Mouse (Mus musculus) gastrocnemius, adult 2 months (tissue): ENCODE measurements at regions not wholly inside any gene's neighbourhood (a gene's known extent, or its start where the extent isn't known, plus 50 kb on each side); places are given as distances from the start of the nearest gene placed in this dataset.

Experiments
- DNase-seq: peaks from one replicate; pipeline ENCODE4 v3.0.0; 2022
- H3K27ac ChIP-seq: fragments of 200-600 bp; 2 replicates; pipeline ENCODE4 v1.8.1; 2022; ENCODE audit warnings: mild to moderate bottlenecking
- H3K4me3 ChIP-seq: fragments of 200-600 bp; 2 replicates; pipeline ENCODE4 v1.8.1; 2022; ENCODE audit warnings: mild to moderate bottlenecking, moderate library complexity
- CTCF ChIP-seq: fragments of 200-600 bp; IDR thresholded peaks from 2 replicates; pipeline ENCODE4 v1.8.1; 2022; ENCODE audit warnings: antibody characterized with exemption, mild to moderate bottlenecking, moderate library complexity
- intact Hi-C: fragments of 180-260 bp; cut with DNase I; formaldehyde crosslinking; loops from one replicate; pipeline ENCODE4 v1.15.1; 2025

DNA sequence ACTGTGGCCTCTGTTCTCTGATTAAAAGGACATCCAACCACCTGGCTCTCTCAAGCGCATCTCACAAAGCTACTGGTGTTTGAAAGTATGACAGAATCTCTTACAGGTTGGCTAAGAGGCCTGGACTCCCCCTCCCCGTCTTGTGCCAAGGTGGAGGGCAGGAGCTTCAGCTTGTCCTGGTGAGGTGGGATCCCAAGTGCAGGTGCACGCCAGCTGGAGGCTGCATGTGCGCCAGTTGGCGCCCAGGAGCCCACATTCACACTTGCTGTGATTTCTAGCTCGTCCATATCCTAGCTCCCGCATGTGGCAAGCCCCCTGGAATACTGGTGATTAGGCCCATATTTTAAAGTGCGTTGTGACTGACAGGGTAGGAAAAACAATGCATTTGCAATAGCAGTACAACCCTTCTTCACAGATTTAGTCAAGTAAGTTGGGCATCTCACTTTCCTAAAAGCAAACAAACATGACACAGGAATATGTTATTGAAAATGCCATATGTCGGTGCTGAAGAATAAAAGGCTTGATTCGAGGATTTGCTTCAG, 292.8 kb upstream of the Tenm3 start:
- TF ChIP-seq CTCF: no peak
- Histone ChIP-seq H3K27ac (no peak overlapping the region), H3K4me3 (no peak overlapping the region)
- intact Hi-C loops: no loop called here
- no peak for DNase-seq

DNA sequence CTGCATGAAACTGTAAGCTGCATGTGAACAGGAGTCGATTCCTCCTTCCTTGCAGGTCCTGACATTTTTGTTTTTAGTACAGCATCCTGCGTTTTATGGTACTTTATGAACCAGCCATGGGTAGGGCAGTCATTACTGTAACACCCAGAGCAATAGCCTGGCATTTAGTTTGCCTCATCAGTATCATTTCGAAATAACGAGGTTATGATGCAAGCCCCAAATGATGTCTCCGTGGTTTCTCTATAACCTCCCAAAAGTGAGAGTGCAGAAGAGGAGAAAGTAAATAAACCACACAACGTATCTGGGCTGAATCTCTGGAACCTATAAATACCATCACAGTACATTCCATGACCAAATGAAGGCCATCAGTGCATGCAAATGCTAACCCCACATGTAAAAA, 265.3 kb upstream of the Tenm3 start:
- intact Hi-C loops: no loop called here
- H3K27ac ChIP-seq: no peak overlapping the region
- H3K4me3 ChIP-seq: no peak overlapping the region
- DNase-seq: no peak
- TF ChIP-seq CTCF: no peak

DNA sequence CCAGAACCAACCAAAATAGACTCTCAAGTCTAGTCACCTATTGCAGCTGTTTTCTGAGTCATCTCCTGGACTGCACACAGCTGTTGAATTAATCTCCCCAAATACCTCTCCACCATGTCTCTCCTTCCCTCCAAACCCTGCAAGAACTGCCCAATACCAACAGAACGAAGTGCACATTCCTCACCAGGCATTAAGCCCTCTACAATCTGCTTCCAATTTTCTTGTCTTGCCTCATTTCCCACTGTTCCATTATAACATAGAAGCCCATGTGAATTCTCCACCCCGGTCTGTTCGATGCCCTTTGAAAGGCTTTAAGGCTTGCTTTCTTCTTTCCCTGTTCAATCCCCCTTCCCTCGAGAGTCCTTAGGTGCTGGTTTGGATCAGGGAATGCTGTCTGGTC, 264.9 kb upstream of the Tenm3 start:
- intact Hi-C loops: no loop called here
- no peak for DNase-seq
- Histone ChIP-seq H3K27ac (no peak overlapping the region), H3K4me3 (no peak overlapping the region)
- no peak for TF ChIP-seq CTCF

DNA sequence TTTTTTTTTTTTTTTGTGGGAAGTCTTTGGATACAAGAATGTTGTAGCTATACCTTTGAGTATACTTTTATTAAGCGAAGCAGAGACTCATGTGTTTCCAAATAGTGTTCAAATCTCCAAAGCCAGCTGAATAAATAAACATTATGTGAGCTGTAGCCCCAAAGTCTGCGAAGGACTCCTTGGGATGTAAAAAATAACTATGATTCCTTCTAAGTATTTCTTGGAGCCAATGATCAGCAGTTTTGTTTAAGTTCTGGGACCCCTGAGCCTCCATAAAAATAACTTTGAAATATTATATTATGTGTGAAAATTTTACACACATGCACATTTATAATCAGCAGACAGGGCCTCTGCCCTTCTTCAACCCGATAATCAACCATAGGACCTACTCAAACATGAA, 262.8 kb upstream of the Tenm3 start:
- no peak for DNase-seq
- Histone ChIP-seq H3K27ac (no peak overlapping the region), H3K4me3 (no peak overlapping the region)
- TF ChIP-seq CTCF: no peak
- intact Hi-C loops: no loop called here

DNA sequence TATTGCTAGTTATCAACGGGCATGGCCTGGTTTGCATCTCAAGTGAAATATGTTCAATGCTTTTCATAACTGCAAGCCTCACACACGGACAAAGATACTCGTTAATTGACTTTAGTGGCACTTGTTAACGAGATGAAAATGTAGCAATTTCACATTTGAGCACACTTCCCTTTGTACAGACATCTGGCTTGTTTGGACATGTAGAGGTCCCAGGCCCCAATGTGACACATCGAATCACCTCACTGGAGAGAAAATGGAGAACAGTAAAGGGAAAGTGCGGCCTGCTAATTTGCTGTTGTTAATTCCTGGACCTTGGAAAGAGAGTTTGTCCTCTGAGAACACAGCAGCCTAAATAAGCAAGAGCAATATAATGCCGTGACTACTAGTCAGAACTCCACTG, 257.4 kb upstream of the Tenm3 start:
- Histone ChIP-seq H3K4me3 (no peak overlapping the region), H3K27ac (no peak overlapping the region)
- DNase-seq: no peak
- intact Hi-C loops: no loop called here
- TF ChIP-seq CTCF: no peak

DNA sequence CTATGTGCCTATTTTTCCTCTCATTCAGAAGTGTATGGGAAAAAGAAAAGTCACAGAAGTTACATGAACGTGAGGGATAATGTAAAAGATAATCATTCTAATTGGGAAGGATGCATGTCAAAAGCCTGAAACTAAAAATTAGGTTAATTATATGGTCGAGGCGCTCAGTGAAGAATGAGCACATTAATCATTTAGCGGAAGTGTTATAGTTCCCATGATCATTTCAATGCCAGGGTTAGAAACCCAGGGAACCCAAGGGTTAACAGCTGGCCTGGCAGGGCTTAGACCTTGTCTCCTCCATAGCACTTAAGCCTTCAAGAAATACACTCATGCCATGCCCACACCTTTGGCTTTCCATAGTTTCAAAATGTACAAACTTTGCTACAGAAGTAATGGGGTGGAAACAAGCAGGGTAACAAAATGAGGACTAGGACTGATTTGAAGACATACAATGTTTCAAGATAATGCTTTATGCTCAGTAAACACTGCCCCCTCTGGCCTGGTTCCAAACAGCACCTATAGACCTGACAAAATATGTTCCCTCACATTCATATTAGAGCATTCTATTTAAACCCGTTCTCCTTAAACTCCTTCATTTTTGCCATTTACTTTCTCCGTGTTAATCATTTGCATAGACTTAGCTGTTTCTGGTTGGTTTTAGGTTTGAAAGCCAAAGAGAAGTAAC, 240.6 kb upstream of the Tenm3 start:
- DNase-seq: no peak
- H3K27ac ChIP-seq: no peak overlapping the region
- intact Hi-C loops: no loop called here
- no peak overlapping the region for H3K4me3 ChIP-seq
- no peak for TF ChIP-seq CTCF

DNA sequence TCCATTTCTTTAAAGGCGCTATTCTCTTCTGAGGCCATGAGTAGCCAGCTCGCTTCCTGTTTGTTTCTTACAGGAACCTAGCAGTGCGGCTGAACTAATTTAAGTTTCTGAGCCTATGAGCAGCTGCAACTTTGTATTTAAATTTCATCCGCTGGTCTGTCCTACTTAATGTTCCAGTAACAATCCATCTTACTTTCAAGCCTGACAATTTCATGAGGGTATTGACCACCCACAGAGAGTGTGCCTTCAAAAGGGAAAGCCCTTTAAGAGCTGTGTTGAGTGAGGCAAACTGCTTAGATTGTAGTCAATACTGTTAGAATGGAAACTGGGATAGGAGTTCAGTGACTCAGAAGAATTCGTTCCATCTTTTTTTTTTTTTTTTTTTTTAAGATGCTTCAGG, 225.7 kb upstream of the Tenm3 start:
- no peak for TF ChIP-seq CTCF
- intact Hi-C loops: no loop called here
- H3K27ac ChIP-seq: no peak overlapping the region
- DNase-seq: no peak
- H3K4me3 ChIP-seq: no peak overlapping the region

DNA sequence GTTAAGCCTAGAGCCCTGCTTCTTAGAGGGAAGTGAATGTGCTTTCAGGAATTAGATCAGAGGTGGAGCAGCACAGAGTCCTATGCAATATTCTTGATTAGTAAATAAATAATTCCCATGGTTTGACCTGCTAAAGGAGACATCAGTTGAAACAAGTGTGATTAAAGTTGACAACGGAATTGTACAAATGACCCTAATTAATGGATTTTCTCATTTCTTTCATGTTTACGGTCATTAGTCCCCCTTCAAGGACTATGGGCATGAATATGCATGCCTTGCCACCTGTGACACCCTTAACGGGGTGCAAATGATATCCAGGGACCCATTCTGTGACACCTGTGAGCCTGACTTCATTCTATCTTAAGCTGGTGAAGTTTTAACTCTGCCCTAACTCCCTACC, 219.5 kb upstream of the Tenm3 start:
- no peak for TF ChIP-seq CTCF
- Histone ChIP-seq H3K27ac (no peak overlapping the region), H3K4me3 (no peak overlapping the region)
- no peak for DNase-seq
- intact Hi-C loops: no loop called here

DNA sequence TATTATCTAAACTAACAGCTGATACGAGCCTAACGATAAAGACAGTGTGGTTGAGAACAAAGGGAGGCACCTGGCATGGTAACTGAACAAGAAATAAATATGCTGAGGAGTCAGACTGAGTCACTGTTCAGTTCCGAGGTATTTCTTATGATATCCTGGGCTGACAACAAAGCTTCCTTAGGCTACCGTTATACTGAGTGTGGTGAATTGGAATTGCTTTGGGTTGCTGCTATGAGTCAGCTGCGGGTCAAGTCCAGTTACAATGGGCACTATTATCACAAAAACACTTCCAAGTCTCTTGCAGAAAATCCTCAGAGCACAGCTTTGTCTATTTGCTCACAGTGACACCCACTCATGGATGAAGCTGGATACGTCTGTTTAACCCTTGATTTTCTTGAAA, 199.5 kb upstream of the Tenm3 start:
- intact Hi-C loops: no loop called here
- H3K27ac ChIP-seq: no peak overlapping the region

DNA sequence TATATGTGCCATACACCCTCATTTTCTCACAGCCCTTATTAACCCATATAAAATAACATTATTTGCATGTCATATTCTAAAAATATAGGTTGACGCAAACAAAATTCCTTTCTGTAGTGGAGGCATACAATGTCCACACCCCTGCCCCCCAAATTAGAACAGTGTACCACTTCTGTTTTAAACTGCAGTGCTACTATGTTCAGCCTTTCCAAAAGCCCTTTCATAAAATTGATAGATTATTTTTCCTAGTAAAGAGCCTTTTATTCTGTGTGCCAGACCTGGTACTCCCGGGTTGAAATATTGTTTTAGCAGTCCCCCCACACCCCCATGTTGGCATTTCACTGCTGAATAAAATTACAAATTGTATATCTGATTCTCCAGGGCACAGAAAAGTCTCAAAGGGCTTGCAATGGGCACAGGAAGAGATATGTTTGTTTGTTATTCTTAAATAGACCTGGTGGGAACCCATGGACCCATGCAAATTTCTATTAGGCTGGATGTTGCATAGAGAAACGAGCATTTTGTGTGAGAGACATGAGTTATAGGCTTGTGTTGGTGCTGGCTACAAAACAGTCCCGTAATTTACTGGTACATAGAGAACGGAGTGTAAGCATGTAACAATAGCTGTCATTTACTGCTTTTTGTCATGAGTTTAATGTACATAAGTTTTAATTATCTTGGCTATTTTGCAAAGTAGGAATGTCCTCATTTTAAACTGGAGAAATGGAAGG, 192.4 kb upstream of the Tenm3 start:
- Histone ChIP-seq H3K4me3 (no peak overlapping the region), H3K27ac (no peak overlapping the region)
- no peak for TF ChIP-seq CTCF
- no peak for DNase-seq
- intact Hi-C loops: loop anchor here (5.0 to 10.0 kb wide), 2 partner anchors 351 to 814 kb away; no protein-coding TSS in a partner anchor

More for the DNA sequence above, 199.5 kb upstream of the Tenm3 start:
- no peak for TF ChIP-seq CTCF
- H3K4me3 ChIP-seq: no peak overlapping the region
- no peak for DNase-seq

DNA sequence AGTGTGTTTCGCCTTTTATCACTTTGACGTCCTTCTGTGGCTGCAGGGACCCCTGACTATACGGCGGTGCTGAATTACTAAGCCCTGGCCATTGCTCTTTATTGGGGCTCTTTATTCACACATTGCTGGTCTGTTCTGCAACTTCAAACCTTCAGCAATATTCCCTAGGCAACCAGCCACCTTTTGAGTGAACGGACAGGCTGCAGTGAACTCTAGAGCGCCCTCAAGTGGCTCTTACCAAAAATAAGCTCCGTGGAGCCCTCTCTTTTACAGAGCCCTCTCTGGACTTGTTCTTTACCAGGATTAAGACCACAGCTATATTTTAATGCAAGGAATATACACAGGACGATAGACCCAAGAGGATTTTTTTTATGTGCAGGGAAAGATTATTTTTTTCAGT, 191.8 kb upstream of the Tenm3 start:
- H3K4me3 ChIP-seq: no peak overlapping the region
- no peak overlapping the region for H3K27ac ChIP-seq
- peak; percentile 75 for TF ChIP-seq CTCF
- peak; percentile 30 for DNase-seq
- intact Hi-C loops: loop anchor here (5.0 to 10.0 kb wide), 2 partner anchors 351 to 813 kb away; no protein-coding TSS in a partner anchor

DNA sequence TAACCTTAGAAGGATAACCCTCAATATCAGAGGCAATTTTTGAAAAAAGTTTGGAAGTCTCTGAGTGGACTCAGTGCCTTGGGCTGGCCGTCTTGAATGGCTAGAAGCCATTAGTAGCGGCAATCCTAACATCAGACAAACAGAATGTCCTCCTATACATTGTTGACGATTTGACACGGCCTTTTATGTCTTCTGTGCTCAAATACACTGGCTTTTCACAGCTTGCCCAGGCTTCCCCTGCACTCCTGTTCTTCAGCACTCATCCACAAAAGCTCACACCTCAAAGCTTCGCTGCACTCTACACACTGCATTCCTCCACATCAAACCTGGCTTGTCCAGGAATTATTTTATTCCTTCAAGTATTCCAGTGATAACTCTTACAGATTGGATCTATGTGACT, 186.5 kb upstream of the Tenm3 start:
- Histone ChIP-seq H3K4me3 (no peak overlapping the region), H3K27ac (no peak overlapping the region)
- intact Hi-C loops: loop anchor here (10.0 kb wide), 1 partner anchor 345 kb away; no protein-coding TSS in a partner anchor
- no peak for DNase-seq
- no peak for TF ChIP-seq CTCF

DNA sequence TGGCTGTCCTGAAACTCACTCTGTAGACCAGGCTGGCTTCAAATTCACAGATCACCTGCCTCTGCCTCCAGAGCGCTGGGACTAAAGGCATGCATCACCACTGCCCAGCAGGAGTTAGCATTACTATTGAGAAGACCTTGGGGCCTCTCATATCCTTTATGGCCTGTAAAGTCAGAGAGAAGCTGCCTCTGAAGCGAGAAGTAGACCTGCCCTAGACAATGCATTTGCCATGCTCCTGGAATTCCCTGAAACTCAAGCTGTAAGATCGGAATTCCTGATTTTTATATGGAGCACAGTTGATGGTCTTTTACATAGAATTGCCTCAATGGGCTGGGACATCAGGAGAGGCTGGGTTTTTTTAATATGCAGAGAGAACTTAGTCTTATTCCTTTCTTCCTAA, 174.0 kb upstream of the Tenm3 start:
- TF ChIP-seq CTCF: no peak
- DNase-seq: no peak
- no peak overlapping the region for H3K4me3 ChIP-seq
- no peak overlapping the region for H3K27ac ChIP-seq
- intact Hi-C loops: no loop called here
